Mouse (Mus musculus) cortical plate, adult 2 months (tissue): ENCODE results near the gene Tbc1d19. TPM values are rescaled to one million over a fixed set of nuclear protein-coding genes. Genes with fewer than 3 reads are reported as not detected.

ENCODE experiments used
- H3K27ac ChIP-seq: fragments of 200-500 bp; 2 replicates; pipeline ENCODE4 v1.5.1; 2012; ENCODE audit warnings: low read length, control low read depth, inconsistent platforms; ENCODE audit not compliant: insufficient read depth
- H3K4me1 ChIP-seq: fragments of 200-500 bp; 2 replicates; pipeline ENCODE4 v1.6.1; 2011; ENCODE audit warnings: low read length; ENCODE audit not compliant: control insufficient read depth, insufficient read depth
- H3K4me3 ChIP-seq: fragments of 200-500 bp; 2 replicates; pipeline ENCODE4 v1.5.1; 2011; ENCODE audit warnings: mild to moderate bottlenecking, low read length, control low read depth; ENCODE audit not compliant: insufficient read depth
- CTCF ChIP-seq: fragments of 200-500 bp; IDR thresholded peaks from 2 replicates; pipeline ENCODE4 v1.5.1; 2011; ENCODE audit warnings: mild to moderate bottlenecking, control low read depth, low read length; ENCODE audit not compliant: insufficient read depth; ENCODE audit errors: extremely low read depth
- POLR2A ChIP-seq: fragments of 200-500 bp; IDR thresholded peaks from 2 replicates; pipeline ENCODE4 v1.6.1; 2011; ENCODE audit warnings: mild to moderate bottlenecking, low read length, control low read depth; ENCODE audit not compliant: insufficient read depth; ENCODE audit errors: extremely low read depth
- polyA plus RNA-seq: library from polyadenylated mRNA; depleted of rRNA; stranded (reverse); fragments of >200 nt; gene quantifications from 2 replicates; pipeline ENCODE4 v1.2.3, GENCODE M21; 2012

Tbc1d19 gene
- polyA plus RNA-seq, 1 experiment, result 58.9 TPM

GRCm38 (mm10) chr5:53929814-53930213 lies 120.4 kb downstream of the Tbc1d19 start:
- Histone ChIP-seq H3K4me1 (no peaks in the 10 kb centered on the region), H3K27ac (no peak overlapping the region), H3K4me3 (no peak overlapping the region)
- no peak for TF ChIP-seq CTCF
- TF ChIP-seq POLR2A, result no peak

- H3K4me3 ChIP-seq, result no peak overlapping the region
- H3K27ac ChIP-seq, result no peak overlapping the region
- TF ChIP-seq POLR2A (no peak), CTCF (no peak)
- no peaks in the 10 kb centered on the region for H3K4me1 ChIP-seq
These were observed 121.6 kb downstream of the Tbc1d19 start for GRCm38 (mm10) chr5:53931011-53931410.

- Histone ChIP-seq H3K4me3 (no peak overlapping the region), H3K27ac (no peak overlapping the region), H3K4me1 (no peaks in the 10 kb centered on the region)
- no peak for TF ChIP-seq POLR2A
- TF ChIP-seq CTCF, result no peak
These were observed 124.2 kb downstream of the Tbc1d19 start for GRCm38 (mm10) chr5:53933628-53934027.

GRCm38 (mm10) chr5:53934040-53934439 lies 124.6 kb downstream of the Tbc1d19 start:
- Histone ChIP-seq H3K4me3 (no peak overlapping the region), H3K4me1 (no peaks in the 10 kb centered on the region), H3K27ac (no peak overlapping the region)
- TF ChIP-seq POLR2A (no peak), CTCF (no peak)

GRCm38 (mm10) chr5:53934826-53935225 lies 125.4 kb downstream of the Tbc1d19 start:
- TF ChIP-seq POLR2A (no peak), CTCF (no peak)
- Histone ChIP-seq H3K27ac (no peak overlapping the region), H3K4me1 (no peaks in the 10 kb centered on the region), H3K4me3 (no peak overlapping the region)

- Histone ChIP-seq H3K27ac (no peak overlapping the region), H3K4me3 (no peak overlapping the region), H3K4me1 (peaks cover 3% of the 10 kb centered on the region; the same call in 1 of the 2 replicates)
- TF ChIP-seq POLR2A, result no peak
- no peak for TF ChIP-seq CTCF
These were observed 127.8 kb downstream of the Tbc1d19 start for GRCm38 (mm10) chr5:53937187-53937586.

GRCm38 (mm10) chr5:53939026-53939425 lies 129.6 kb downstream of the Tbc1d19 start:
- Histone ChIP-seq H3K4me1 (peaks cover 5% of the 10 kb centered on the region; the same call in 1 of the 2 replicates), H3K4me3 (no peak overlapping the region), H3K27ac (no peak overlapping the region)
- TF ChIP-seq CTCF (no peak), POLR2A (no peak)

GRCm38 (mm10) chr5:53941322-53942024 lies 132.1 kb downstream of the Tbc1d19 start:
- no peak for TF ChIP-seq CTCF
- TF ChIP-seq POLR2A, result no peak
- Histone ChIP-seq H3K4me3 (no peak overlapping the region), H3K4me1 (peaks cover 5% of the 10 kb centered on the region; the same call in 1 of the 2 replicates), H3K27ac (no peak overlapping the region)

GRCm38 (mm10) chr5:53942332-53942731 lies 132.9 kb downstream of the Tbc1d19 start:
- TF ChIP-seq POLR2A, result no peak
- no peak for TF ChIP-seq CTCF
- no peak overlapping the region for H3K27ac ChIP-seq
- H3K4me1 ChIP-seq, result peaks cover 5% of the 10 kb centered on the region; the same call in 1 of the 2 replicates
- no peak overlapping the region for H3K4me3 ChIP-seq

- TF ChIP-seq POLR2A (no peak), CTCF (no peak)
- peaks cover 8% of the 10 kb centered on the region; the same call in 1 of the 2 replicates for H3K4me1 ChIP-seq
- no peak overlapping the region for H3K4me3 ChIP-seq
- H3K27ac ChIP-seq, result no peak overlapping the region
These were observed 134.0 kb downstream of the Tbc1d19 start for GRCm38 (mm10) chr5:53943321-53943857.
